Mouse (Mus musculus) right cerebral cortex, postnatal 4 days (tissue): ENCODE measurements at regions not wholly inside any gene's neighbourhood (a gene's known extent, or its start where the extent isn't known, plus 50 kb on each side); places are given as distances from the start of the nearest gene placed in this dataset.
A peak's percentile ranks its signal among the peaks of the same experiment; 100 is the strongest.

Experiments used
- DNase-seq: peaks from one replicate; pipeline ENCODE4 v3.0.0-alpha.2; 2022

DNA sequence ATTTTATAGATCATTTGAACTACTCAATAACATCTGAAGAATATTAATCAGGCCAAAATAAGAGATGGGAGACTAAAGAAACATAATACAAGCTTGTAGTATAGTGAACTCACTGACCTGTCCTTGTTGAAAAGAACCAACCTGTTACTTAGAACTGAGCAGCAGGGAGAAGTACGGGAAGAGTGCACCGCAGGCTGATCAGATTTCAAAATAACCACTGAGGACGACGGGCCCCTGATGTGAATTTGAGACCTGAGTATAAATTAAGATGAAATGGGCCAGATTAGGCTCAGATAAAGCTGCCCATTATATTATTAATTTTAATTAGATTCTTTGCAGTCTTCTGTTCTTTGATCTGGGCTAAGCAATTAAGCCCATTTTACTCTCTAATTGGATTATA, 391.2 kb upstream of the Tyrp1 start:
- no peak for DNase-seq

GRCm38 (mm10) chr4:80463615-80464014, 370.3 kb upstream of the Tyrp1 start:
- no peak for DNase-seq

- no peak for DNase-seq
Observed at GRCm38 (mm10) chr4:80475736-80476478, 358.0 kb upstream of the Tyrp1 start.

DNA sequence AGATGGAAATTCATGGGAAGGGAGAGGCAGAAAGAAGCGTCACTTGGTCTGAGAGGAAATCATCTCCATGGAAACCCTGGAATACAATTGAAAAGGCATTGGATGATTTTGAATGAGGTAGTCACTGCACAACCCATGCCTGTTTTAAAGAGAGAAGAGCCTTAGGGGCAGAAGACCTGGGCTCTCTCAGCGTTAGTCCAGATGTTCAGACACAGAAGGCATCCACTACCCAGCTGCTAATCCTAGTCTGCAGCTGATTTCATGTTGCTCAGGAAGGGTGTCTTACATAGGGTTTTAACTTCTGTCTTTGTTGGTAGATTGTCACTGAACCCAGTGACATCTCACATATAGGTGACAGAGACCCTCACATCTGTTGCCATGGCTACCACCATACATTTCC, 318.8 kb upstream of the Tyrp1 start:
- DNase-seq = no peak

- peak; percentile 70 for DNase-seq
Observed at GRCm38 (mm10) chr4:80517476-80518285, 316.2 kb upstream of the Tyrp1 start.

DNA sequence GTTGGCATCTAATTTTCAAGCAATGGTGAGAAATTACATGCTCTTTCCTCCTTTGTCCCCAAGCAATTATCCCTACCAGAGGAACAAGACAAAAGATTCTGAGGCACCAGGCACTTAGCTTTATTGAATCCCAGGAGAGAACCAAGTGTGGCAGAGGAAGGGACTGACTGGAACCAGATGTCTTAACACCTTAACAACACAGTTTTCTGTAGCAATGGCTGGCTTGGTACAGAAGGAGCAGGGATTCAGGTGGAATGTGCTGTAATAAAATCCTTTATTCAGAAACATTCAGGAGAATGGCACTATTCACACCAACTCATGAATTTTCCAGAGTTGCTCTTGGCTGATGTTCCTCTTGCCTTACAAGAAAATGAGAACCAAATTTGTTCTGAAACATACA, 315.3 kb upstream of the Tyrp1 start:
- no peak for DNase-seq

DNA sequence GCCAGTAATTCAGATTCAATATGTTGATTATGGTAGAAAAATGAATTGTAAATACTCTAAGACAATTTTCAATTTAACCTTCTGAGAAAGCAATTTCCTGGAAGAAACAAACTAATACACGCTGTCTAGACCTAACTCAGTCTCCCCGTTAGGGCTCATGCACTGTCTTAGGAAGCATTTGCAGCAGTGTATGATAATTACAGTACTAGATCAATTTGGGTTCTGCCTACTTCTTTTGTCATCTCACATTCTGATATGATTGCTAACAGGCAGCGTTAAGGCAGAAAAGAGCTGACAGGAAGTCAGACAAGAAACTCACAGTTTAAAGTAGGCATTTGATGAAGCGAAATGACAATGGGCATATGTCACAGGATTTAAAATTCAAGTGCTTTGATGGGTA, 294.1 kb upstream of the Tyrp1 start:
- no peak for DNase-seq

DNA sequence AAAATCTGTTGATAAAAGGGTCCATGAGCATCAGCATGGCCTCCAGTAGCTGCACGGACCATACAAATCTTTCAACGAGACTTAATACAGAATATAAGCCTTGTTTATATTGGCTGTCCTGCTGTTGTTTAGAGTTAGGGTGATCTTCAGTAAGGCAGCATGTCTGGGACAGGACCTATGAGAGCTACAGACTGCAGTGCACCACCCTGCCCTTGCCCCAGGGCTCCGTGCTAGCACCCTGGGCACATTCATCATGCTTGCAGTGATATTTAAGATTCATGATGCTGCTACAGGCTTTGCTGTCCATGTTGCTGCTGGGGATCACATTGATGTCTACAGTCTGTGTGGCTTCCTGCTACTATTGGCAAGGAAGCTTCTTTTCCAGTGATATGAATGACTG, 288.8 kb upstream of the Tyrp1 start:
- no peak for DNase-seq

DNA sequence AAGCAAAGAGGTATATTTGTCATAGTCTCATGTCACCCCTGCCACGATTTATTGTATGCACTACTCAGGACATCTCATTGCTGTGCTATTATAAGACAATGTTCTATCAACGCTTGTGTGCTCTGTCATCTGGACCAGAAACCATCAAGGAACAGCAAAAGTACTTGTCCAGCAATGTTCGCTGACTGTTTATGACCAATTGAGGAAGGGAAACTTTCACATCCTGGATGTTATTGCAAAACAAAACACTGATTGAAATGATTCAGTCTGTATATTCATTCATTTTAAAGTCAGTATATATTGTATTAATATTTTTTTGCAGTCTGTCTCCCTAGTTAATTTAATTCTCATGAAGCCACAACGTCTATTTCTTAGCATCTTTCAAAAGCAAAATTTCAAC, 244.5 kb upstream of the Tyrp1 start:
- no peak for DNase-seq

GRCm38 (mm10) chr4:80628271-80628670, 205.7 kb upstream of the Tyrp1 start:
- no peak for DNase-seq

GRCm38 (mm10) chr4:80629251-80629650, 204.7 kb upstream of the Tyrp1 start:
- DNase-seq = no peak

GRCm38 (mm10) chr4:80630260-80630659, 203.7 kb upstream of the Tyrp1 start:
- no peak for DNase-seq

DNA sequence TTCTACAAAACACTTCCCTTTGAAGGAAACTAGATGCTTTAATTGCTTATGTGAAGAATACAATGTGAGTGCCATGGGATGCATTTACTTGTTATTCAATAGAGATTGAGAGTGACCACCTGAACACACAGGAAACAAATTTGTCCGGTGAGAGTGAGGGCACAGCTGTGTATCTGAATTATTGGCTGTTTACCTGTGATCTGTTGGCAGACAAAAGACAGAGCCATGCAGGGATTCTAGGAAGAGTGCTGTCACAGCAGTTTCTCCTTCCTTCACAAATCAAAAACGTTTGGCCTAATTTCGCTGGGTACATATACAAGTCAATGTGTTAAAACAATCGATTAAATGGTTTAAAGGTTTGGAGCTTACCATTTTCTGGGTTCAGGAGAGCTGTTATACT, 202.9 kb upstream of the Tyrp1 start:
- DNase-seq = no peak

- no peak for DNase-seq
Observed at GRCm38 (mm10) chr4:80631441-80631840, 202.5 kb upstream of the Tyrp1 start.

DNA sequence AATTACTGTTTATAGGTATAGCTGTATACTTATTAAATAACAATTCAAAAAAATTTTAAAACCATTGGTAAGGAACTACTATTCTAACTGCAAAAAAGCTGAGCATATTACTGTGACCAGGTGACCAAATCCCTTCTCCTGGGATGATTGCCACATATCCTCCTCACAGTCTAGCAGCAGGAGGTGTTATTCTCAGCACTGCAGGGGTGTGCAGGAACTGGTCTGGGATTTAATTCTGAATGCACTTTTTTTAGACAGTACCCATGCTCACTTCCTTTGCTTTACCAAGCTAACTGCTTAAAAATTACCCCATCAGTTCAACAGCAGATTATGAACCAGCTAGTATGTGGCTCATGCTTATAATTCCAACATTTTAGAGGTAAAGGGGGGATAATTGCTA, 195.5 kb upstream of the Tyrp1 start:
- no peak for DNase-seq
